Mouse (Mus musculus) embryonic facial prominence, embryonic 13.5 days (tissue): ENCODE data around the gene Kif27. TPM values are rescaled to one million over a fixed set of nuclear protein-coding genes. Genes with fewer than 3 reads are reported as not detected.
"Not testable (repeated sequence)": the region's sequence is repeated elsewhere in the genome, so short reads cannot be mapped to it uniquely, and the experiment has no call there.

Experiments
- ATAC-seq: fragments of 200-750 bp; cut with Nextera tagmentation; 2 replicates; pipeline ENCODE4 v1.8.0; 2017; ENCODE audit warnings: low read depth; ENCODE audit not compliant: insufficient number of reproducible peaks, insufficient read depth, low FRiP score, low TSS enrichment
- H3K27ac ChIP-seq: fragments of 300-500 bp; sonication (generic); 2 replicates; pipeline ENCODE4 v1.5.1; 2015; ENCODE audit warnings: moderate library complexity, mild to moderate bottlenecking, inconsistent platforms
- H3K27me3 ChIP-seq: fragments of 300-500 bp; sonication (generic); 2 replicates; pipeline ENCODE4 v1.6.1; 2015; ENCODE audit warnings: mild to moderate bottlenecking, inconsistent platforms
- H3K36me3 ChIP-seq: fragments of 300-500 bp; sonication (generic); 2 replicates; pipeline ENCODE4 v1.6.1; 2015; ENCODE audit warnings: mild to moderate bottlenecking, inconsistent platforms
- H3K4me1 ChIP-seq: fragments of 300-500 bp; sonication (generic); 2 replicates; pipeline ENCODE4 v1.6.1; 2015; ENCODE audit warnings: inconsistent platforms
- H3K4me2 ChIP-seq: fragments of 300-500 bp; sonication (generic); 2 replicates; pipeline ENCODE4 v1.6.1; 2015; ENCODE audit warnings: moderate library complexity, mild to moderate bottlenecking, inconsistent platforms
- H3K4me3 ChIP-seq: fragments of 300-500 bp; sonication (generic); 2 replicates; pipeline ENCODE4 v1.5.1; 2015; ENCODE audit warnings: mild to moderate bottlenecking, inconsistent platforms
- H3K9ac ChIP-seq: fragments of 300-500 bp; sonication (generic); 2 replicates; pipeline ENCODE4 v1.6.1; 2015; ENCODE audit warnings: mild to moderate bottlenecking, inconsistent platforms
- H3K9me3 ChIP-seq: fragments of 300-500 bp; sonication (generic); 2 replicates; pipeline ENCODE4 v1.6.1; 2016; ENCODE audit warnings: inconsistent platforms
- WGBS: fragments of 180-500 bp; shearing (Covaris S2); methylation state at CpG from one replicate; pipeline ENCODE4 v1.1.7; 2015; ENCODE audit warnings: mixed read lengths; 5-methylcytosine and 5-hydroxymethylcytosine counted together
- polyA plus RNA-seq: library from polyadenylated mRNA; unstranded; fragments of >200 nt; fragmentation: Nextera tagmentation; extraction: Ambion mirVana; gene quantifications from 2 replicates; pipeline ENCODE4 v1.2.1, GENCODE M21; 2015

The Kif27 gene
- polyA plus RNA-seq, result 0.73 and 0.98 TPM in 2 replicates

DNA sequence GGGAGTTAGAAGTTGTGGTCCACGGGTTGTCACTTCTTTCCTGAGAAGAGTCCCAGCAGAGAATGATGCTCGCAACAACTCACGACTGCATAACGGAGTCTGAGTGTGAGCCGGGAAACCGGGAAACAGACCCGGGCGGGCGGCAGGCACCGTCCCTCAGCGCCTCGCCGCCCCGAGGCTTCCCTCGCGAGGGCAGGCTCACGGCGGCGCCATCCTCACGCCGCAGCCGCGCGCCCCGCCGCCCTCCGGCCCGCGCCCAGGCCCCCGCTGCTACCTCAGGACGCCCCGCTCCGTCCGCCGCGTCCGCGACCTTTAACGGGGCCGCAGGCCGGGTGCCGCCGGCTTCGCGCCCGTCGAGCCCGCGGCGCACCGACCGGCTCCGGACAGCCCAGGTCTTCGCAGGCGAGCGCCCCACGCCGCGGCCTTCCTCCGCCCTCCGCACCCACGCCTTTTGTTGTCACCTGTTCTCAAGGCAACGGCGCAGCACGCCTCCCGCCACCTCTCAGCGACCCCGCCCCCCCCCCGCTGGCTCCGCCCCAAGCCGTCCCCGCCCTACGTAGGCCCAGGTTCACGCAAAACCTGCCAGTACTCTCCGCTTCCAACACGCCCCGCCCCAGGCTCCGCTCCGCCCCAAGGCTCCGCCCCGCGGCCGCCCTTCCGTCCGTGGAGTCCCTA lies at the start of gene Kif27:
TSS of gene Kif27 (minus strand) at position 494 of the 675 bp plus-strand sequence.
- Histone ChIP-seq H3K4me1 (no peaks in the 10 kb centered on the region), H3K9ac (peak within 1 kb of the TSS; percentile 77), H3K4me3 (peak within 1 kb of the TSS; percentile 74), H3K9me3 (no peaks in the 10 kb centered on the region), H3K27ac (peak within 1 kb of the TSS; percentile 64), H3K4me2 (peak within 1 kb of the TSS; percentile 97), H3K27me3 (no peaks in the 10 kb centered on the region), H3K36me3 (no peaks in the 10 kb centered on the region)
- peak; percentile 97 for ATAC-seq
- under 1% methylated on average over 76 of the region's 85 CpGs for WGBS

- H3K27me3 ChIP-seq, H3K9me3 ChIP-seq, ATAC-seq, H3K36me3 ChIP-seq, H3K4me1 ChIP-seq: not testable (repeated sequence)
- Histone ChIP-seq H3K4me3 (peak within 1 kb of the TSS; percentile 79), H3K4me2 (peak within 1 kb of the TSS; percentile 58), H3K9ac (peak within 1 kb of the TSS; percentile 96), H3K27ac (peak within 1 kb of the TSS; percentile 99)
- 8% methylated on average over 17 of the region's 17 CpGs for WGBS
These were observed 44.3 kb upstream of the Kif27 start, which contains the start of gene Hnrnpk for GRCm38 (mm10) chr13:58403243-58403642. Gene Hnrnpk (minus strand): TSS chr13:58403343.

- under 1% methylated on average over 36 of the region's 48 CpGs for WGBS
- Histone ChIP-seq H3K4me1 (peaks cover 4% of the 10 kb centered on the region; the same call in 1 of the 2 replicates), H3K4me3 (peak overlapping the region; percentile 79), H3K36me3 (peaks cover 4% of the 10 kb centered on the region), H3K9ac (peak overlapping the region; percentile 96), H3K27ac (peak overlapping the region; percentile 99), H3K4me2 (peak overlapping the region; percentile 58), H3K27me3 (no peaks in the 10 kb centered on the region), H3K9me3 (no peaks in the 10 kb centered on the region)
- no peak; the same call in 1 of the 2 replicates for ATAC-seq
These were observed 43.8 kb upstream of the Kif27 start for GRCm38 (mm10) chr13:58402744-58403110.

DNA sequence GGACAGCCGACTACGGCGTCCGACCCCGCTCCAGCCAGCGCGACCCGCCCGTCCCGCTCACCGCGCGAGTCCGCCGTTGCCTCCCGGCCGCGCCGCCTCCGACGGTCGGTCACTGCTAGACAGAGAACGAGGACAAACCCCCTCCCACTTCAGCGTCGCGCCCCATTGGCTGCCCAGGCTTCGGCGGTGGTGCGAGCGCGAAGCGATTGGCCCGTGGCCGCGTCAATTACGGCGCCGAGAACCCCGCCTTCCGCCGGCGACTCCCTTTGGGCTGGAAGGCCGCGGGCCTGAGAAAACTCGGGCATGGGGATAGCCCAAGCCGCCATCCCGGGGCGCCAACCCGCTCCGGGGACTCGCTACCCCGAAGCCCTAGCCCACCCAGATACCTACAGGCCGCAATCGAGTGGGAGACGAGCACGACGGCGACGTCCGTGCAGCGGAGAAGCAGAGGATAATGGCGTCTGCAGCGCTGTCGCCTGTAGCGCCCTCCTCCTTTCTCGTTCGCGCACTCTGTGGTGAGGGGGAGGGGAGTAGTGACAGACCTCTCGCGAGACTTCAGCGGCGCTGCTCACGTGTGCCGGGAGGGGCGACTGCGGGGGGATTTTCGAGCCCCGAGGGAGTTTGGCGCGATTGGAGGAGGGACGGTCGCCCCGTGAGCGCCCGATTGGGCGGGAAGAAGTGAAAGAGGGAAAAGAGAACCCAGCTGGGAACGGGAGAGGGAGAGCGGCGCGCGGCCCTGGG lies 43.3 kb upstream of the Kif27 start, which contains the start of gene Rmi1:
TSS of gene Rmi1 (plus strand) at position 246 of the 741 bp plus-strand sequence.
- Histone ChIP-seq H3K27ac (peak within 1 kb of the TSS; percentile 99), H3K36me3 (peaks cover 10% of the 10 kb centered on the region), H3K9me3 (no peaks in the 10 kb centered on the region), H3K4me3 (peak within 1 kb of the TSS; percentile 79), H3K4me2 (peak within 1 kb of the TSS; percentile 74), H3K4me1 (peaks cover 4% of the 10 kb centered on the region; the same call in 1 of the 2 replicates), H3K27me3 (no peaks in the 10 kb centered on the region), H3K9ac (peak within 1 kb of the TSS; percentile 96)
- under 1% methylated on average over 82 of the region's 91 CpGs for WGBS
- peak; percentile 94 for ATAC-seq

DNA sequence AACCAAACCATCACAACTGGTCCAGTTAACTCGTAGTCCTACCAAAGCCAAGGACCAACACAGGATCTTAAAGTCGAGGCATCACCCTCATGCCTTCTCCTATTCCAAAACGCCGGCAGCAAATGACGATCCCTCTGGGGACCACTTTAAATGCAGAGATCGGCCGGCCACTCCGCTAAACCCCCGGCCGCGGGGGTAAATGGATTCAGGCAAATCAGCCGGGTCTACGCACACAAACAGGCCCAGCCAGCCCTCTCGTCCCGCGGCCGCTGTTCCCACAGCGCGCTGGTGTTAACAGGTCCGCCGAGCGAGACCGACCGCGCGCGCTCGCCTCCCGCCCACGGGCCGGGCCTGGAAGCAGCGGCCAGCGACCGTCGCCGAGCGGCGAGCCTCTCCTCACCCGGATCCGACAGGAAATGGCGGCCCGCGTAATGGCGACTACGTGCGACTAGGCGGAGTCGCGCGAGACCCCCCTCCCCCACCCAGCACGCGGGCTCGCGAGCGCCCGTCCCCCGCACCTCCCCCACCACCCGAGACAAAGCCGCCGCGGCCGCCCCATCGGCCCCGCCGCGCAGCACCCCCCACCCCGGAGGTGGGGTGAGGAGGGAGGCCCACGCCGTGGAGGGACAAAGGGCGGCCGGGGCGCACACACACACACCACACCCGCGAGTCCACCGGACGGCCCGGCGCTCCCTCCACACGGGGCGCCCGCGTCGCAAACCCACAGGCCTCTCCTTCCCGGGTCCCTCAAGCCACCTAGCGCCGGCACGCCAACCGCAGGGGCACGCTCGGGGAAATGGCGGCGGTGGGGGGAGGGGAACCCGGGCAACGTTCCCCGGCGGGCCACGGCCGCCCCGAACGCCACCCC lies 42.4 kb upstream of the Kif27 start:
- peak overlapping the region; percentile 96 for H3K9ac ChIP-seq
- under 1% methylated on average over 93 of the region's 100 CpGs for WGBS
- H3K36me3 ChIP-seq, result peaks cover 16% of the 10 kb centered on the region
- H3K27me3 ChIP-seq, result no peaks in the 10 kb centered on the region
- peaks cover 4% of the 10 kb centered on the region; the same call in 1 of the 2 replicates for H3K4me1 ChIP-seq
- peak overlapping the region; percentile 74 for H3K4me2 ChIP-seq
- no peaks in the 10 kb centered on the region for H3K9me3 ChIP-seq
- ATAC-seq, result peak; percentile 32
- H3K27ac ChIP-seq, result peak overlapping the region; percentile 99
- H3K4me3 ChIP-seq, result peak overlapping the region; percentile 79

GRCm38 (mm10) chr13:58400576-58400975 lies 41.7 kb upstream of the Kif27 start:
- no peak for ATAC-seq
- Histone ChIP-seq H3K4me2 (peak overlapping the region; percentile 74), H3K9me3 (no peaks in the 10 kb centered on the region), H3K9ac (peak overlapping the region; percentile 96), H3K4me1 (peaks cover 4% of the 10 kb centered on the region; the same call in 1 of the 2 replicates), H3K27ac (no peak overlapping the region), H3K27me3 (no peaks in the 10 kb centered on the region), H3K4me3 (peak overlapping the region; percentile 79), H3K36me3 (peaks cover 24% of the 10 kb centered on the region)
- WGBS, result 1% methylated on average over 11 of the region's 11 CpGs

DNA sequence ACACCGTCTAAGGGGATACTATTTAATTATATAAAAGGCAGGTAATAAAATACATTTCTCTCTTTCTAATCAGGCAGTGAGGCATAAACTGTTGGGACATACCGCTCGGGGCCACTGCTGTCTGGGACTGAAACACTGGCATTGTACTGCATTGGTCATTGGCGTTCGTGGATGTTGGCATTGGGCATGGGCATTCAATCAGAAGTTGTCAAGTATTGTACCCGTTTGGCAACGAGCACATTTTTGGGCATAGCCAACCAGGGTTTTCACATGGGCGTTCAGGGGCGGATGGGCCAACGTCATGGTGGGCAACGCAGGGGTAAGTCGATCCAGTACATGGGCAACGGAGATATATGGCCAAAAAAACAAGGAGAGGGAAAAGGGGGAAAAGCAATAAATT lies 38.7 kb upstream of the Kif27 start:
- no peaks in the 10 kb centered on the region for H3K9me3 ChIP-seq
- no peak overlapping the region for H3K4me2 ChIP-seq
- 89% methylated on average over 13 of the region's 13 CpGs for WGBS
- H3K9ac ChIP-seq, result no peak overlapping the region
- no peaks in the 10 kb centered on the region for H3K27me3 ChIP-seq
- peaks cover 48% of the 10 kb centered on the region for H3K36me3 ChIP-seq
- H3K4me3 ChIP-seq, result no peak overlapping the region
- no peak overlapping the region for H3K27ac ChIP-seq
- H3K4me1 ChIP-seq, result peaks cover 4% of the 10 kb centered on the region; the same call in 1 of the 2 replicates
- ATAC-seq, result no peak

GRCm38 (mm10) chr13:58394392-58394791 lies 35.5 kb upstream of the Kif27 start:
- not testable (repeated sequence) for H3K9ac ChIP-seq, H3K9me3 ChIP-seq, H3K4me3 ChIP-seq, H3K4me2 ChIP-seq, ATAC-seq, H3K27ac ChIP-seq, H3K27me3 ChIP-seq, H3K4me1 ChIP-seq
- peaks cover 68% of the 10 kb centered on the region for H3K36me3 ChIP-seq
- 90% methylated on average over 11 of the region's 11 CpGs for WGBS

DNA sequence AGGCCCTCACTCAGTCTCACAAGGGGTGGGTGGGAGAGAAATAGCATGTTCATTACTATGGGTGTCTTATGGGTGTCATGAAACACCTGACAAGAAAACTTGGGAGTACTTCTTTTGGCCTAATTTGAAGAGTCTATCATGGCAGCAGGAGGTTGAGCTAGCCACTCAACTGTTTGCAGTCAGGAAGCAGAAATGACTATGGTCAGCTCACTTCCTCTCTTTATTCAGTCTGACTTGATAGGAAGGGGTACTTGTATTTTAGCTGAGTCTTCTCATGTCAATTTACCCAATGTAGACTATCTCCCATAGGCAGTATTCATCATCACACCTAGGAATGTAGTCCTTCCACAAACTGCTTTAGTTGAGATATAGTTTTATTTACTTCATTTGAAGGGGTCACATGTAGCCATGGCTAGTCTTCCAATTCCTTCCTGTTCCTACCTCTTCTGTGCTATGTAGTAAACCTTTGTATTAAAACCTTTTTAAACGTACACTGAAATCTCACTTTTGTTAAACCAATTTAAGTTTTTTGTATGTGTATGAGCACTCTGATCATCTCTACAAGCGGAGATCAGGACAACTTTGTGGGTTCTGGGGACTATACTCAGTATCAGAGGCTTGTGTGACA lies 30.5 kb upstream of the Kif27 start:
- no peaks in the 10 kb centered on the region for H3K27me3 ChIP-seq
- H3K27ac ChIP-seq, result no peak overlapping the region
- H3K4me3 ChIP-seq, result no peak overlapping the region
- H3K36me3 ChIP-seq, result peaks cover 32% of the 10 kb centered on the region
- H3K9me3 ChIP-seq, result no peaks in the 10 kb centered on the region
- no peak overlapping the region for H3K9ac ChIP-seq
- peaks cover under 1% of the 10 kb centered on the region; the same call in 1 of the 2 replicates for H3K4me1 ChIP-seq
- WGBS, result 79% methylated on average over 2 of the region's 2 CpGs
- H3K4me2 ChIP-seq, result no peak overlapping the region
- ATAC-seq, result no peak

- WGBS, result 54% methylated on average over 3 of the region's 3 CpGs
- Histone ChIP-seq H3K4me3 (no peak overlapping the region), H3K9me3 (no peaks in the 10 kb centered on the region)
These were observed 29.5 kb upstream of the Kif27 start for GRCm38 (mm10) chr13:58388379-58388778.

More at GRCm38 (mm10) chr13:58388379-58388778, 29.5 kb upstream of the Kif27 start:
- H3K4me2 ChIP-seq, result no peak overlapping the region
- H3K27me3 ChIP-seq, result no peaks in the 10 kb centered on the region
- no peak overlapping the region for H3K27ac ChIP-seq
- peaks cover 25% of the 10 kb centered on the region for H3K36me3 ChIP-seq
- no peak for ATAC-seq
- peaks cover 6% of the 10 kb centered on the region; the same call in 1 of the 2 replicates for H3K4me1 ChIP-seq
- H3K9ac ChIP-seq, result no peak overlapping the region
